ENCODE assay signal across 9 mouse cellular contexts in genomic region chr1:75248041-75248772, GRCm38 (mm10). TPM values are rescaled to one million over a fixed set of nuclear protein-coding genes. Genes with fewer than 3 reads are reported as not detected.
DNase-seq lines count a peak whose midpoint lies in the region; ATAC-seq and TF ChIP-seq lines count a peak whose summit lies in the region.
"Had no signal": no experiment of that assay in that cellular context is flagged by ENCODE, and none has a peak within 500 bp of the region (broad histone marks: within the 10 kb centered on the region; RNA-seq: fewer than 3 reads in every experiment).

No protein-coding gene starts in this region.

- 67% methylated on average over 9 of the region's 9 CpGs for WGBS in midbrain, embryonic 10.5 days
- WGBS in midbrain, embryonic 15.5 days = 63% methylated on average over 9 of the region's 9 CpGs
- 28% methylated on average over 9 of the region's 9 CpGs for WGBS in heart, adult 2 months
- WGBS in limb, embryonic 15.5 days = 41% methylated on average over 9 of the region's 9 CpGs

- no peak for TF ChIP-seq EP300 in heart, adult 2 months (IDR thresholded peaks at IDR 0.05; ENCODE audit: insufficient read depth, low read depth, low read length)

- peak; percentile 90 to 92 for DNase-seq in adrenal gland, adult (ENCODE audit: inconsistent age in 2 of 2, low spot score in 1 of 2)
- no peak for DNase-seq in adrenal gland, postnatal 4 days (ENCODE audit: low spot score in 2 of 2)
- DNase-seq in midbrain, embryonic 10.5 days (ENCODE audit: low spot score) = no peak
- peak; percentile 66 to 82 for DNase-seq in heart, adult 2 months
- DNase-seq in urinary bladder, postnatal 36 days (ENCODE audit: low spot score in 2 of 2) = peak; percentile 55 to 58
- DNase-seq in thymus, postnatal 14 days = no peak

- H3K9ac ChIP-seq in midbrain, embryonic 15.5 days = no peak overlapping the region
- H3K9ac ChIP-seq in heart, adult 2 months (ENCODE audit: low read depth, low read length) = peak overlapping the region; percentile 61
- H3K9ac ChIP-seq in limb, embryonic 15.5 days = no peak overlapping the region
- H3K9ac ChIP-seq: embryonic facial prominence, embryonic 12.5 days had no signal

- H3K79me2 ChIP-seq in heart, adult 2 months (replicated peaks; ENCODE audit: control insufficient read depth, insufficient read depth, low read length) = no peaks in the 10 kb centered on the region

- intact Hi-C loops in heart, adult 2 months (cut with DNase I) = no loop called here

- no peaks in the 10 kb centered on the region for H3K9me3 ChIP-seq in midbrain, embryonic 10.5 days (replicated peaks)
- no peaks in the 10 kb centered on the region for H3K9me3 ChIP-seq in midbrain, embryonic 15.5 days
- H3K9me3 ChIP-seq in limb, embryonic 15.5 days = no peaks in the 10 kb centered on the region
- H3K9me3 ChIP-seq: embryonic facial prominence, embryonic 12.5 days had no signal

- no peak overlapping the region for H3K4me3 ChIP-seq in midbrain, embryonic 10.5 days
- H3K4me3 ChIP-seq in midbrain, embryonic 15.5 days = no peak overlapping the region
- H3K4me3 ChIP-seq in heart, adult 2 months = peak overlapping the region; percentile 24; the same call in 1 of the 2 replicates
- H3K4me3 ChIP-seq in limb, embryonic 15.5 days = no peak overlapping the region
- H3K4me3 ChIP-seq: embryonic facial prominence, embryonic 12.5 days had no signal

- no peak overlapping the region for H3K4me2 ChIP-seq in midbrain, embryonic 15.5 days
- H3K4me2 ChIP-seq in limb, embryonic 15.5 days = no peak overlapping the region
- H3K4me2 ChIP-seq: embryonic facial prominence, embryonic 12.5 days had no signal

- peaks cover 9% of the 10 kb centered on the region for H3K36me3 ChIP-seq in midbrain, embryonic 10.5 days
- no peaks in the 10 kb centered on the region for H3K36me3 ChIP-seq in midbrain, embryonic 15.5 days (replicated peaks)
- no peaks in the 10 kb centered on the region for H3K36me3 ChIP-seq in heart, adult 2 months (ENCODE audit: control insufficient read depth, insufficient read depth, low read length)
- H3K36me3 ChIP-seq in limb, embryonic 15.5 days = peaks cover 14% of the 10 kb centered on the region

- no peak for ATAC-seq in midbrain, embryonic 15.5 days (replicated peaks)
- 0 out of 2 replicates have a peak, but pooled peaks have one; percentile 15 for ATAC-seq in limb, embryonic 15.5 days (ENCODE audit: insufficient number of reproducible peaks, low FRiP score, low TSS enrichment, low read depth)

- 0 out of 2 replicates have a peak overlapping the region, but pooled peaks have one; percentile 10 for H3K27ac ChIP-seq in midbrain, embryonic 10.5 days (replicated peaks)
- H3K27ac ChIP-seq in midbrain, embryonic 15.5 days = no peak overlapping the region
- peak overlapping the region; percentile 92 for H3K27ac ChIP-seq in heart, adult 2 months
- peak overlapping the region; percentile 50 for H3K27ac ChIP-seq in limb, embryonic 15.5 days
- H3K27ac ChIP-seq: embryonic facial prominence, embryonic 12.5 days had no signal

- TF ChIP-seq POLR2A in heart, adult 2 months (IDR thresholded peaks at IDR 0.05; ENCODE audit: insufficient read depth, low read depth, low read length) = peak; percentile 64

- TF ChIP-seq CTCF in heart, adult 2 months (IDR thresholded peaks at IDR 0.05) = no peak

- H3K4me1 ChIP-seq in midbrain, embryonic 10.5 days = peaks cover 29% of the 10 kb centered on the region
- H3K4me1 ChIP-seq in midbrain, embryonic 15.5 days = peaks cover 7% of the 10 kb centered on the region
- H3K4me1 ChIP-seq in heart, adult 2 months (ENCODE audit: control insufficient read depth, insufficient read depth, low read length) = peaks cover 15% of the 10 kb centered on the region
- peaks cover 22% of the 10 kb centered on the region for H3K4me1 ChIP-seq in limb, embryonic 15.5 days

- H3K27me3 ChIP-seq in midbrain, embryonic 10.5 days (ENCODE audit: low read depth, poor library complexity, severe bottlenecking) = peaks cover 14% of the 10 kb centered on the region
- 0 out of 2 replicates have a peak, but pooled peaks cover 6% of the 10 kb centered on the region for H3K27me3 ChIP-seq in midbrain, embryonic 15.5 days (replicated peaks)
- H3K27me3 ChIP-seq in heart, adult 2 months (ENCODE audit: control insufficient read depth, insufficient read depth, low read length) = no peaks in the 10 kb centered on the region
- peaks cover 9% of the 10 kb centered on the region; the same call in 1 of the 2 replicates for H3K27me3 ChIP-seq in limb, embryonic 15.5 days

RNA-seq across cellular contexts. Expression of gene Dnajb2, which starts 12.0 kb away (rescaled TPM):
- 10 to 100 TPM; 40.5 to 42.5 TPM for total RNA-seq in adrenal gland, postnatal 4 days (2021)
- 27.5 and 27.9 TPM in 2 replicates for polyA plus RNA-seq in midbrain, embryonic 10.5 days (2016; fragmentation: Nextera tagmentation; extraction: Ambion mirVana)
- polyA plus RNA-seq in midbrain, embryonic 15.5 days (2015; fragmentation: Nextera tagmentation; extraction: Ambion mirVana) = 72.9 and 82.1 TPM in 2 replicates
- total RNA-seq in heart, adult 2 months (2021) = 100 to 1,000 TPM; 111 to 129 TPM
- polyA plus RNA-seq in heart, adult 2 months (2012; rRNA removed) = 67.9 and 93.3 TPM in 2 replicates
- polyA plus RNA-seq in limb, embryonic 15.5 days (2015; fragmentation: Nextera tagmentation; extraction: Ambion mirVana) = 44.5 and 49.5 TPM in 2 replicates

RNA-seq across cellular contexts. Expression of gene Ptprn, which starts 16.1 kb away (rescaled TPM):
- 10 to 100 TPM; 79.8 to 81.3 TPM for total RNA-seq in adrenal gland, postnatal 4 days (2021)
- polyA plus RNA-seq in midbrain, embryonic 10.5 days (2016; fragmentation: Nextera tagmentation; extraction: Ambion mirVana) = 3.6 and 6.1 TPM in 2 replicates
- 24.2 and 26.6 TPM in 2 replicates for polyA plus RNA-seq in midbrain, embryonic 15.5 days (2015; fragmentation: Nextera tagmentation; extraction: Ambion mirVana)
- total RNA-seq in heart, adult 2 months (2021) = 1 to 10 TPM; 1.1 to 1.8 TPM
- 2.7 and 3.2 TPM in 2 replicates for polyA plus RNA-seq in heart, adult 2 months (2012; rRNA removed)
- polyA plus RNA-seq in limb, embryonic 15.5 days (2015; fragmentation: Nextera tagmentation; extraction: Ambion mirVana) = 0.12 and 0.14 TPM in 2 replicates

RNA-seq across cellular contexts. Expression of gene A630095N17Rik, which starts 16.3 kb away (rescaled TPM):
- total RNA-seq in adrenal gland, postnatal 4 days (2021) = not detected
- not detected in 2 replicates for polyA plus RNA-seq in midbrain, embryonic 10.5 days (2016; fragmentation: Nextera tagmentation; extraction: Ambion mirVana)
- not detected in 2 replicates for polyA plus RNA-seq in midbrain, embryonic 15.5 days (2015; fragmentation: Nextera tagmentation; extraction: Ambion mirVana)
- not detected for total RNA-seq in heart, adult 2 months (2021)
- not detected in 2 replicates for polyA plus RNA-seq in heart, adult 2 months (2012; rRNA removed)
- not detected in 2 replicates for polyA plus RNA-seq in limb, embryonic 15.5 days (2015; fragmentation: Nextera tagmentation; extraction: Ambion mirVana)
- polyA plus RNA-seq: embryonic facial prominence, embryonic 12.5 days had no signal

RNA-seq across cellular contexts. Expression of gene Tuba4a, which starts 28.5 kb away (rescaled TPM):
- 10 to 100 TPM; 46.4 to 54.4 TPM for total RNA-seq in adrenal gland, postnatal 4 days (2021)
- polyA plus RNA-seq in midbrain, embryonic 10.5 days (2016; fragmentation: Nextera tagmentation; extraction: Ambion mirVana) = 9.0 and 10.0 TPM in 2 replicates
- 7.9 and 12.7 TPM in 2 replicates for polyA plus RNA-seq in midbrain, embryonic 15.5 days (2015; fragmentation: Nextera tagmentation; extraction: Ambion mirVana)
- total RNA-seq in heart, adult 2 months (2021) = 100 to 1,000 TPM; 973 to 976 TPM
- 781 and 842 TPM in 2 replicates for polyA plus RNA-seq in heart, adult 2 months (2012; rRNA removed)
- polyA plus RNA-seq in limb, embryonic 15.5 days (2015; fragmentation: Nextera tagmentation; extraction: Ambion mirVana) = 124 and 168 TPM in 2 replicates

RNA-seq across cellular contexts. Expression of gene Resp18, which starts 30.0 kb away (rescaled TPM):
- total RNA-seq in adrenal gland, postnatal 4 days (2021) = 100 to 1,000 TPM; 138 to 152 TPM
- polyA plus RNA-seq in midbrain, embryonic 10.5 days (2016; fragmentation: Nextera tagmentation; extraction: Ambion mirVana) = 7.2 and 16.2 TPM in 2 replicates
- 167 and 169 TPM in 2 replicates for polyA plus RNA-seq in midbrain, embryonic 15.5 days (2015; fragmentation: Nextera tagmentation; extraction: Ambion mirVana)
- total RNA-seq in heart, adult 2 months (2021) = not detected
- 0.39 TPM in 1 of 2 replicates, not detected in the other for polyA plus RNA-seq in heart, adult 2 months (2012; rRNA removed)
- 0.35 TPM in 1 of 2 replicates, not detected in the other for polyA plus RNA-seq in limb, embryonic 15.5 days (2015; fragmentation: Nextera tagmentation; extraction: Ambion mirVana)

Comparison
In these comparisons a context has a peak if more than half of its experiments do, and no peak if none do; other contexts are left out.
1. DNase-seq: peak in adrenal gland, adult (2 of 2), heart, adult 2 months (2 of 2) and urinary bladder, postnatal 36 days (2 of 2); none in adrenal gland, postnatal 4 days (0 of 2), midbrain, embryonic 10.5 days (single experiment) and thymus, postnatal 14 days (single experiment).